Mouse (Mus musculus) bone marrow macrophage, adult 2 months (primary cell): ENCODE measurements at regions not wholly inside any gene's neighbourhood (a gene's known extent, or its start where the extent isn't known, plus 50 kb on each side); places are given as distances from the start of the nearest gene placed in this dataset.

Source experiments
- CTCF ChIP-seq: IDR thresholded peaks from 2 replicates; pipeline ENCODE4 v1.5.1; 2012; ENCODE audit warnings: low read depth, mild to moderate bottlenecking, low read length, moderate library complexity
- POLR2A ChIP-seq: IDR thresholded peaks from 2 replicates; pipeline ENCODE4 v1.6.1; 2012; ENCODE audit warnings: mild to moderate bottlenecking, low read depth, low read length, borderline replicate concordance

DNA sequence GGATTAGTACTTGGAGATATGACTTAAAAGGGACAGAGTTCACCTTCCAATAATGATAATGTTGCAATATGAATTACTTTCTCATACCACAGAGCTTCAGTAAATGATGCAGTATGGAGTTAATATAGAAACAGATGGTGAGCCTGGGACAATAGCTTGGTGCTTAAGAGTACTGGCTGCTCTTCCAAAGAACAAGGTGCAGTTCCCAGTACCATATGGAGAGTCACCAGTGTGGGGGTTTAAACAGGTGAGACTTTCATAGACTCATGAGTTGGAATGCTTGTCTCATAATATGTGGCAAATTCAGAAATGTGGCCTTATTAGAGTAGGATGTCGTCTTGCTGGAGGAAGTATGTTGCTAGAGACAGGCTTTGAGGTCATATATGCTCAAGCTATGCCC lies 715.8 kb upstream of the Arpp21 start:
- TF ChIP-seq POLR2A (no peak), CTCF (no peak)
